Mouse (Mus musculus) T-cell, adult 2 months (primary cell): ENCODE results near the gene Cnnm1.
"Not testable (repeated sequence)": the region's sequence is repeated elsewhere in the genome, so short reads cannot be mapped to it uniquely, and the experiment has no call there.

Experiments used
- DNase-seq: peaks from one replicate; pipeline ENCODE4 v3.0.0; 2022; ENCODE audit warnings: low spot score

Gene Cnnm1

DNA sequence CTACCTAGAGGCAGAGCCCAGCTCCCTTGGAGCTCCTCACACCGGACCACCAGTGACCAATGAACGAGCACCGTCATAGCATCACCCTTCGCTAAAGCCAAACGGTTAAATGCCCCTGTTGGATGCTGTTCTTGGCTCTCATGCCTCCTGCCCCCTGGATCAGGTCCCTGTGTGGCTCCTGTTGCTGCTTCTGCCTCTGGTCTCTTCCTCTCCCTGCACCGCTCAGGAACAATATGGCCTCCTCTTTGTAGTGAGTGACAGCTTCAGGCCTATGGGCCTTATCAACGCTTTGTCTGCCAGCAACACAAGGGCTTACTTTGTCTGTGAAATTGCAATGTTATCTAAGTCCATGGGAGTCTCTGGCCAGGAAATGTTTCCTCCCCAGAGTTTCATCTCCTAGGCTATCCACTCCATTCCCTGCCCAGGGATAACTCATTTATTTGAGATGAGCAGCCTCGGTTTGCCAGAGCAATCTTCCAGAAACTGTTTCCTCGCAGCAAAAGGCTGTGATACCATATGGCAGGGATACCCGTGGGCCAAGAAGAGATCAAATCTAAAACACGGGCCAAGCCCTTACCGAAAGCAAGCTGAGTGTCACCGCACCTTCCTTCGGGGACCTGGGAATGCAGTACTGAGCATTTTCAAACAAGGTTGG is 25.5 kb downstream of the Cnnm1 start:
- no peak for DNase-seq

DNA sequence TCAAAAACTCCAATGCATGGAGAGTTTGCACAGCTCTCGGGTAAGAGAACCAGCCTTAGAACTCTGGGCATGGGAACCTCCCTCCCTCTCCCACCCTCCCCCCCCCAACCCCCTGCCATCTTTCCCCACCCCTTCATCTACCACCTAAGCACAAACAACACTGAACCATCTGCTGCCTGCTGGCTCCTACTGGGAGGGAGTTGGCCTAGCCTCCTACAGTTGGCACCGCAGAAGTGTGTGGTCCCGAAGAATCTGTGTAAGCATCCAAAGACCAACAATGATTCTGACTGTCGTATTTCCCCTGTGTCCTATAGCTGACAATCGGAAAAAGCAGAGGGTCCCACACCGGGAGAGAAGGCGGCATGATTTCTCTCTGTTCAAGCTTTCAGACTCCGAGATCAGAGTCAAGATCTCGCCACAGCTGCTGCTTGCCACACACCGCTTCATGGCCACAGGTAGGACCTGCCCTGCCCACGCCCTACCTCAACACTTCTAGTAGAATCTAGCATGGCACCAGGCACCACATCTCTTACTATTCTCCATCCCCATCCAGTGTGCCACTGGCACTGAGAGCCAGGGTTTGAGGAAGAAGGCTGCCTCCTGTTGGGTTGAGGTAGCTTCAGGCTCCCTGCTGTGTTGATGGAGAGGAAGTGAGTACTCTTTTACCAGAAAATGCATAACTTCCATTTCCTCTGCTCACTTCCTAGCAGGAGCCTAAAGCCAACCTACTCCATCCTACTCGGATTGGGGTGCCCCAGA is 27.9 kb downstream of the Cnnm1 start:
- no peak for DNase-seq

DNA sequence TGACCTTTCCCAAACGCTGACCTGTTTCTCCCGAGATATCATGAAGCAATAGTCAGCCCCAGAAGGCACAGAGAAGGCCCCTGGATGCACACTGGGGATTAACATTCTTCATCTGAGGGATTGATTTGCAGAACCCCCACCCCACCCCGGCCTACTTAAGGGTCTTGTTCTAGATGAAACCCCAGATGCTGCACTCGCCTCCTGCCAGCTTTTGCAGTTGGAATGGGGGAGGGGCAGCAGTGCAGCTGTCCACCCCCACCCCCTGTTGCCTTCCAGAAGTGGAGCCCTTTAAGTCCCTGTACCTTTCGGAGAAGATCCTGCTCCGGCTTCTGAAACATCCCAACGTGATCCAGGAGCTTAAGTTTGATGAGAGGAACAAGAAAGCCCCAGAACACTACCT is 29.1 kb downstream of the Cnnm1 start:
- DNase-seq = no peak

DNA sequence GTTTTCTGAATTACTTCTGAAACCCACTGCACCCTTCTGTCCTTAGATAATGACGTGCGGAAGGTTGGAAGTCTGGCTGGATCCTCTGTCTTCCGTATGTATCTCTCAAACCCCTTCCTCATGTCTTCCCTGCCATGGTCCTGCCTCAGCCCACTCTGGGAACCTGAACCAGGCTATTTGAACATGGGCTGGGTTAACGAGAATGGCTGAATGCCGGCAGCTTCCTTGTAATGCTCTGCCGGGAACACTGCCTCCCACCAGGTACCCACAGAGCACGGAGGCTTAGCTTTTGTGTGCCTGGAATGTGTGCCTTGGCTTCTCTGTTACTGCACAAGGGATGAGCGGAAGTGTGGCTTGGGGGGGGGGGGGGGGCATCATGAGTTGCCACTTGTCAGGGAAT is 32.1 kb downstream of the Cnnm1 start:
- DNase-seq = no peak

DNA sequence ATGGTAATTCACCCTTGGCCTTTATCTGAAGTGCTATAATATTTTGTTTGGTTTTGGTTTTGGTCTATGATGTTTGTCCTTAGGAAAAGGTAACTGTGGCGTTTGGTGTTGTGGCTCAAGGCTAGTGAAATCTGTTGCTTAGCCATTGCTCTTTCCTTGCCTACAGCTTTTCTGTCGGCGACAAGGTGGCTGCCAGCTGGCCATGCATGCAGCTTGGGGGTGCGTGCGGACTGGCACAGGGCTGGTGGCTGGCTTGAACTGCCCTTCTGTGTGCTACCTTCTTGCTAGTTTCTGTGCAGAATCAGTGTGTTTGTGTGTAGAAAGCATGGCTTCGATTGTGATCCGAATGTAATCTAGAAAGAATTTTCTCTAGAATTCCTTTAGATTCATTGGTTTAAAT is 32.5 kb downstream of the Cnnm1 start:
- DNase-seq = no peak

DNA sequence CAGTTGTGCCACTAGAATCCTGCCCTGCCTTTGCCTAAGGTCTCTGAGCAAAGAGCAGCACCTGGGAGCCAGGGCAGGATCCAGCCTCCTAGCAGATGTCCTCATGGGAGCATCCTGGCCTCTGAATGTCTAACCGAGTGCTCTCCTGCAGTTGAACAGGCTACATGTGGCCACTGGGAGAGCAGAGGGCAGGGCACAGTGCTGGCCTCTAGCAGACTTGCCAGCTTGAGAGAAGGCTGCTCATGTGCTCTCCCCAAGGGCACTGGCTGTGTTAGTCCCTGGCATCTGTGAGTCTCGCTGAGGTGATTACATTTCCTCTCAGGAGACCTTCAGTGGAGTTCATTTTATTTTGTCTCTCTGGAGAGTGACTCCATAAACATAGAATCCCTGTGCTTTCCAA is 35.4 kb downstream of the Cnnm1 start:
- DNase-seq = no peak

DNA sequence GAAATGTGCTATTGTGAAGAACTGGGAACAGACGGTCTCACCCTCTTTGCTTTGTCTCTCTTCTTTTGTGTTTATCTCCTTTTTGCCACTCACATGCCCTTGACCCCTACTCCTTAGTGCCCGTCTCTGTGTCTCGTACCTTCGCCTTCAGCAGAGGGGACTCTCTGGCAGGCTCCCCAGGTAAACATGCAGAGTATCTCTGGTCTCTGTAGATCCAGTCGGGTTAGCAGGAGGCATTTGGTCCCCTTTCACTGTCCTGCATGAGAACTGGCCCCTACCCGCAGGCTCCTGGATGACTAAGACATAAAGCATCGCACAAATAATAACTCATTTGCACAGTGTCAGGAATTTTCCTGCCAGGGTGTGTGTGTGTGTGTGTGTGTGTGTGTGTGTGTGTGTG is 35.8 kb downstream of the Cnnm1 start:
- DNase-seq = no peak

DNA sequence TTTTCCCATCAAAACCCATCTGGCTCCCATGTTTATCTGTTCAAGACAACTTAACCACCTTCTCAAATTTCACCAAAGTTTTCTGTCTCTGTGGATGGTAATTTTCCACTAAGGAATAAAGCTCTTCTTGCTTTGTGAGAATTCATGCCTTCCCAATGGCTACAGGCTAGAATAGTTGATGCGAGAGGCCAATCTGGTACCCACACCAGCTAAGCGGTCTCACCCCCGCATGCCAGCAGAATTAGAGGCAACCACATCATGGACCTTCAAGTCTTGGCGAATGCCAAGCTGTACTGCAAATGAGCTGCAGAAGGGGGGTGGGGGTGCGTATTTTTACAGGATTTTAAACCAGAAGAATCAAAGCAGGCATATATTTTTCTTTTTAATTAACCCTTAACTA is 37.2 kb downstream of the Cnnm1 start:
- DNase-seq = no peak

DNA sequence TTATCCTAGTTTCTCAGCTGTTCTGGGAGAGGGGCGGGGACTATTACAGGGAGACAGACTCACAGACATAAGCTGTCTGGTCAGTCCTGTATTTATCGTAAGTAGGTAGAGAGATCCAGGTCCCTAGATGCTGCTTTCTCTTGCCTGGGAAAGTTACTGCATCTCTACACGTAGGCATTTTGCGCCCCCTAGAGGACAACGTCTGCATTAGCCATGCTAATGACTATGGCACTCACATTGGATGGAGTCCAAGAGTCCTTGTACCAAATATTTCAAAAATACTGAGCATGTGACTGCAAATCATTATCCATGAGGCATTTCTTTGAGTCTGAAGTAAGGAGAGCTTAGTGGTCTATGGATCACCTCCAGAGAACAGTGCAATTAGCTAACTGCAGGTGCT is 38.7 kb downstream of the Cnnm1 start:
- DNase-seq = peak; percentile 27

DNA sequence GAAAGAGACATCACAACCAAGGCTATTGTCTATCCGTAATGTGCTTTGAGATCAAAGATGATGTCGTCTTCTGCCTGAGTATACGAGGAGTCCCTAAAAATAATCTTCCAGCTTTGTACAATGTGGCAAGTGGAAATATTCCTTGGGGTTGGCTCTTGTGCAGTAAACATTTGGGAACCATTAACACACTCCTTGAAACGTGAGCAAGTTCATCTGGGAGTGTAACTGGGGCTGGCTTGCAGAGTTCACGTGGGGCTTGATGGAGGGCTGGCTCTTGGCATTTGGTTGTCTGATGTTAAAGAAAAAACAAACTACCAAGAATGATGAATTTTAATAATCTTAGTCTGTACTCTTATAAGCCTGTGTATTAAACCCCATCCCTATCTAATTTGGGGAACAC is 39.2 kb downstream of the Cnnm1 start:
- no peak for DNase-seq

DNA sequence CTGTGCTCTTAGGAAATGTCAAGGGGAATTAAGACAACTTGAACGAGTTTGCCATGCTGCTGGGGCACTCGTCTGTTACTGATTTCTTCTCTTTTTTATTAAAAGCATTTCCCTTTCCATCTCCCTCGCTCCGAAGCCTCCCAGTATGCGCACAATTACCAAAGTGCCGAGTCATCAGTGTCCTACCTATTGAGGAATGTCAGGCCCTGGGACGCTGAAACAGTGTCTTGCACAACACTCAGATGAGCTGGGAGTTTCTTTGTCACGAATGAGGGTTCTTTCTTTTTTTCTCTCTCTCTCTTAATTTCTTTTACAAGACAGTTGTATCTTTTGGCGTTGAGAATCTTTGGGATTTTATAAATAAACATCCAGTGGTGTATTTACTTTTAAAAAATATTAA is 40.3 kb downstream of the Cnnm1 start:
- no peak for DNase-seq

DNA sequence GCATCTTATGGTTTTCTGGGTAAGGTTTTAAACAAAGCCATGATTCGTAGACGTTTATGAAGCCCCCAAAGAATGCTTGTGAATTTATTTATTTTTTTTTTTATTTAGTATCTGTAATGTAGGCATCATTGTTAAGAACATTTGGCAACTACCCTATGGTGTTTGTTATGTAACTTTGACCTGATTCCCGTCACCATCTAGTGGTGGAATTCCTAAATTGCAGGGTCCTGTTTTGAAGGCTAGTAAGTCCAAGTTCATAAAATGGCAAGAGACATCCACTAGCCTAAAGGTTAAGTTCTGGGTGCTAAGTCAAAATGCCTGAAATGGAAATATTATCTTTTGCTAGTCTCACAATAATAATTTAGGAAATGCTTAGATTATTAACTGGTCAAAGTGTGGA is 47.2 kb downstream of the Cnnm1 start:
- DNase-seq = peak; percentile 6

DNA sequence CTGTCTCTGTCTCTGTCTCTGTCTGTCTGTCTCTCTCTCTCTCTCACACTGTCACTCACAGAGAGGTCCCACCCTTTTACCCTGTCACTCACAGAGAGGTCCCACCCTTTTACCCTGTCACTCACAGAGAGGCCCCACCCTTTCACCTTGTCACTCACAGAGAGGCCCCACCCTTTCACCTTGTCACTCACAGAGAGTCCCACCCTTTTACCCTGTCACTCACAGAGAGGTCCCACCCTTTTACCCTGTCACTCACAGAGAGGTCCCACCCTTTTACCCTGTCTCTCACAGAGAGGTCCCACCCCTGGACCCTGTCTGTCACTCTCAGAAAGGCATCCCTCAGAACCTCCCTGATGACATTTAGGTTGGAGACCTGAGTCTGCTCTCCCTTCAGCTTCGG is 53.1 kb downstream of the Cnnm1 start:
- DNase-seq = not testable (repeated sequence)

DNA sequence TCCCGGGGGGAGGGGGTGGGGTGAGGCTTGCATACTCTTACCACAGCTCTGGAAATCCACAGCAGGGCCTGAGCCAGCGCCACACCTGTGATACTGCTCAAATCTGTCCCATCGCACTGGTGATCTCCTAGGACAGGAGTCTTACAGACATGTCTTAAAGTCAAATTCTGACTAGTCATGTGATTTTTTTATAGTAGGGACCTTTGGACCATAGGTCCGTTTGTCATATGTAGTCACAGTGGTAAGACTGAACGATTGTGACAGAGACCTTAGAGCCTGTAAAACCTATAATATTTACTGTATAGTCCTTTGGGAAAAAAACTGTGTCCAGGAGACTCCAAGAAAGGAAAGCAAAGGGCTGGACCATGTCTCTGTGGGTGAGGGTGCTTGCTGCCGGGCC is 53.6 kb downstream of the Cnnm1 start:
- no peak for DNase-seq

DNA sequence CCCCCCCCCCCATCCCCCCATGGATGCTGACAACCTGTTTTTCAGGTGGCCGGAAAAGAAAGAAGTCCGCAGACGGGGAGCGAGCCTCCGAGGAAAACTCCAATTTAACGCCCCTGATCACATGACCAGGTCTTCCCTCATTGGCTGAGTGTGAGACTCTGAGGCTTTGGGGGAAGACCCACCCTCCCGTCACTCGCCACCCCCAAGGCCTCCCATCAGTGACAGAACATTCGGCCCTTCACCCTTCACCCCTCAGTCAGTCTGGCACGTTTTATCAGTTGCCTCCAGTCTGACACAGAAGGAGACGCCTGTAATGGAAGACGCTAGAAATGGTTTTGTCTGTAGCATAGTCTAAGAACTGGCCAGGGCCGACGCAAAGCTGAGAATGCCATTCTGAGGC is 54.7 kb downstream of the Cnnm1 start:
- no peak for DNase-seq

DNA sequence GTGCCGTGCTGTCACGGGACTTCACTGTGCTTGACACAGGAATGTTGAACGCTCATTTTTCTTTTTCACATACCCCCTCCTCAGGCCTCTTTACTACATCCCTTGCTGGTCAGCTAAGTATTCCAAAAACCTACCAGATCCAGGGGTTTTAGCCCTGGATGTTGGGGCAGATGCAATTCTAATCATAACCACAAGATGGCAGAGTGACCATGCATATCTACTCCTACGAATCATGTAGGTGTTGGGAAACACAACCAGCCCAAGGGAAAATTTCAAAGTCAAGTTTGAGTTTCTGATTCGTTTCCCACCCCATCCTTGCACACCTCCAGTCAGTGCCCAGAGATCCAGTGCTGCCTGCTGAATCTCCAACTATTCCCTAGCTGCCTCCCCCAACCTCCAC is 55.6 kb downstream of the Cnnm1 start:
- DNase-seq = peak; percentile 40

DNA sequence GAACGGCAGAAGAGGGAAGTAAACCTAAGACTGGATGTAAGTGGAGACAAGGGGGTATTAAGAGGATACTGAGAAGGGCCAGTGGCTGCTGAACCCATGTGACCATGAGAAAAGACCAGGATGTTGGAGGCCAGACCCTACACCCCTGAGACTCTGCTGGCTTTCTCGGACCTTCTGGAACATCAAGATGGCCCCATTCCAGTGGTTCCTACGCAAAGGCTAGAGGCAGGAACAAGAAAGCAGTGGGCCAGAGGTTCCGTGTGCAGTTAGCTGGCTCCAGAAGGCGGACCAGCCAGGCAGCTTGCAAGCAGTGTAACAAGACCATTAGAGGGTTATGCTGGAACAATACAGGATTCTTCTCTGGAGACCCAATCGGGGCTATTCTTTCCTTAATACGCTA is 57.2 kb downstream of the Cnnm1 start:
- DNase-seq = no peak

DNA sequence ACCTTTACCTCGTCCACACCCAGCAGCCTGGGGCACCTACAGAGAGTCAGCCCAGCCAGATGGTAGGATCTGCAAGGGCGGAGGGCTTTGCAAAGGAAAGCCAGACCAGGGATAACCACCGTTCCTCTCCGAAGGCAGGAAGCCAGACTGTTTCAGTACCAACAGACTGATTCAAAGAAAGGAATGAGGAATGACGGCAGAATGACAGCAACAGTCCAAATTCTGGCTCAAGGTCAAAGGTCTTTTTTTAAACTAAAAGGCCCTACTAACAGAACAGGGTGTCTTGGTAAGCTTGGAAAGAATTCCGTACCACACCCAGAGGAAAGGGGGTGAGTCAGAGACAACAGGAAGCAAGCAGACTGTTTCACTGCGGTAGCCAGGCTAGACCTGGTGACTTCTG is 58.6 kb downstream of the Cnnm1 start:
- no peak for DNase-seq

DNA sequence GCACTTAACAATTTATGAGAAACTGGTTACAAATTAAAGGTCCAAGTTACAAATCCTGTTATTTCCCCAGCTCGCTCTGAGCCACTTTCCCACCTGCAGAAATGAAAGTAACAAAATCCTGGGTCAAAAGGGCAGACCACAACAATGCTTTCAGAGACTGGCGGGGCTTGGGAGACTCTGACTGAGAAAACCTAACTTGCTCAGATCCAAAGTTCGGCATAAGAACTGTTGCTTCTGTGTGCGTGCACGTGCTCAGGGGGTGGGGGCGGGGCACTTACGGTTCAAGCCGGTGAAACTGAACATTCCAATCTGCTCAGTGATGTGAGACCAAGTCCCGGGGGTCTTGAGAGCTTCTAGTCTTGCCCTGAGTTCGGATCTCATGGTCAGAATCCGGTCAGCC is 62.4 kb downstream of the Cnnm1 start:
- no peak for DNase-seq

DNA sequence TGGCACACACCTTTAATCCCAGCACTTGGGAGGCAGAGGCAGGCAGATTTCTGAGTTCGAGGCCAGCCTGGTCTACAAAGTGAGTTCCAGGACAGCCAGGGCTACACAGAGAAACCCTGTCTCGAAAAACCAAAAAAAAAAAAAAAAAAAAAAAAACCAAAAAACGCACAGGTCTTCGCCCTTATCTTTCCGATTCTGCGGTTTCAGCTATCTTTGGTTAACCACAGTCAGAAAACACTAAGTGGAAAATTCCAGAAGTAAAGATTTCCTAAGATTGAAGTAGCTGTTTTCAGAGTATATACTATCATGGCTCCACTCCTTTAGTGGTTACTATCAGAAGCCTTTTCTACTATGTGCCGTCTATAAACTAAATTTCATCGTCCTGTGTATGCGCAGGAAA is 63.4 kb downstream of the Cnnm1 start:
- not testable (repeated sequence) for DNase-seq

DNA sequence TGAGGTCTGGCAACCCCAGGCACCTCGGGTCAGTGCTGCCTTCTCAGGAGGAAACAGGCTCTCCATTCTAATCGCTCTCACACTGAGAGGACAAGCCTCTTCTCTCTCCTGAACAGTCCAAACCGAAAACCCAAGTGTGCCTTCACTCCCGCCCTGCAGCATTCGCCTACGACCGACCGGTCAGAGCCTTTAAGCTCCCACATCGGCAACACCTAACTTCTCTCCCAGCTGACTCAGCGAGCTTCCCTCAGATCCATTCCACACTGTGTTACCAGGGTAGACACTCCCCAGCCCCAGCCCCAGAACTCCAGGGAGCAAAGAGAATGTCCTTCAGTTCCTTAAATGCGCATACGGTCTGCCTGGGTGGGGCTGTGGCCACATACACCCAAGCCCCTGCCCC is 65.2 kb downstream of the Cnnm1 start:
- no peak for DNase-seq

DNA sequence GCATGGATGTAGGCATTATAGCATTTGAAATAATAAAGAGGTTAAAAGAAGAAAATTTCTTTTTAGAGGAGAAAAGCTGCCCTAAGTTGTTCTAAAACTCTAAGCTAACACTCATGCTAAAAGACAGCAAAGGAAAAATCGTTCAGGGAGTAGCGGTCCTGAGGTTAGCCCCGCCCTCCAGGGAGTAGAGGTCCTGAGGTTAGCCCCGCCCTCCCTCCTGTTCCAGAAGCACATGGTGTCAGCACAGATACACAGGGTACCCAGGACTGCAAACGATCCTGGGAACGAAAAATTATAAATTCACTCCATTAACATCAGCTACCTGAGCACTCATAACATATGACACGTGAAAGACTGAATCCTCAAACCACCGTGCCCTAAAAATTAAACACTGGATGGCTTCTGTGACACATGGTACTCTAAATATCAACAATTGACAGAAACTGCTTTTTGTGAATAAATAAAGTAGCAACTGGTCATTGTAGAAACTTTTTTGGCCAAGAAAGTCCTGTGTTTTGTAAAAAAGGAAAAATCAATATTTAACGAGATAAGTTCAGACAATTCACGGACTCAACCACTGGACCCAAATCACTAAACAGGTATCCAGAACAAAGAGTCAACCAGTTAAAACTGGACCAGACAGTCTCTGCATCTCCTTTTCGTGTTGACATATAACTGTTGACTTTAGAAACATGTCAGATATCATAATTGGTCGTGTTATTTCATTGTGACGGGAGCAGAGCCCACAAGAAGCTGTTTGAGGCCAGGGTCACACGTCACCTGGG is 70.4 kb downstream of the Cnnm1 start:
- DNase-seq = no peak
